Comparison of ENCODE assay signal across 8 mouse cellular contexts in genomic region chr1:157443026-157443722, GRCm38 (mm10). TPM values are rescaled to one million over a fixed set of nuclear protein-coding genes. Genes with fewer than 3 reads are reported as not detected.
DNase-seq lines count a peak whose midpoint lies in the region; ATAC-seq and TF ChIP-seq lines count a peak whose summit lies in the region.

No protein-coding gene starts in this region.

- H3K9me3 ChIP-seq in G1E (replicated peaks) = peaks cover 5% of the 10 kb centered on the region
- no peaks in the 10 kb centered on the region for H3K9me3 ChIP-seq in heart, embryonic 13.5 days
- H3K9me3 ChIP-seq in kidney, embryonic 16.5 days (ENCODE audit: low read length) = no peaks in the 10 kb centered on the region

- H3K27me3 ChIP-seq in G1E (ENCODE audit: insufficient read depth, low read length) = no peaks in the 10 kb centered on the region
- H3K27me3 ChIP-seq in heart, embryonic 13.5 days (replicated peaks) = no peaks in the 10 kb centered on the region
- H3K27me3 ChIP-seq in kidney, embryonic 16.5 days (ENCODE audit: insufficient read depth, low read length) = no peaks in the 10 kb centered on the region

- TF ChIP-seq CTCF in G1E (IDR thresholded peaks at IDR 0.05; ENCODE audit: low read depth, low read length) = no peak
- TF ChIP-seq CTCF in lung, adult 2 months (IDR thresholded peaks at IDR 0.05; ENCODE audit: insufficient read depth, low read length) = no peak

- no peaks in the 10 kb centered on the region for H3K36me3 ChIP-seq in G1E (replicated peaks)
- no peaks in the 10 kb centered on the region for H3K36me3 ChIP-seq in heart, embryonic 13.5 days
- no peaks in the 10 kb centered on the region for H3K36me3 ChIP-seq in kidney, embryonic 16.5 days (ENCODE audit: insufficient read depth, low read length)

- H3K4me3 ChIP-seq in G1E (ENCODE audit: low read depth, low read length) = peak overlapping the region; percentile 23; the same call in 1 of the 2 replicates
- H3K4me3 ChIP-seq in heart, embryonic 13.5 days = peak overlapping the region; percentile 21
- no peak overlapping the region for H3K4me3 ChIP-seq in kidney, embryonic 16.5 days (ENCODE audit: low read length)
- no peak overlapping the region for H3K4me3 ChIP-seq in lung, adult 2 months (replicated peaks; ENCODE audit: extremely low read depth, low read depth, low read length)

- H3K4me1 ChIP-seq in G1E (ENCODE audit: insufficient read depth, low read depth, low read length) = peaks cover 5% of the 10 kb centered on the region; the same call in 1 of the 2 replicates
- H3K4me1 ChIP-seq in heart, embryonic 13.5 days = peaks cover 60% of the 10 kb centered on the region
- peaks cover 3% of the 10 kb centered on the region; the same call in 1 of the 2 replicates for H3K4me1 ChIP-seq in kidney, embryonic 16.5 days (ENCODE audit: insufficient read depth, low read length)
- H3K4me1 ChIP-seq in lung, adult 2 months (ENCODE audit: control insufficient read depth, insufficient read depth, low read length) = peaks cover 14% of the 10 kb centered on the region

- peak overlapping the region; percentile 75 for H3K9ac ChIP-seq in heart, embryonic 13.5 days
- H3K9ac ChIP-seq in kidney, embryonic 16.5 days (replicated peaks; ENCODE audit: low read length) = peak overlapping the region; percentile 40; the same call in 1 of the 2 replicates

- peak overlapping the region; percentile 97 for H3K27ac ChIP-seq in heart, embryonic 13.5 days (replicated peaks)
- peak overlapping the region; percentile 72 for H3K27ac ChIP-seq in kidney, embryonic 16.5 days (ENCODE audit: low read length)

- no peak for ATAC-seq in G1E (ENCODE audit: extremely low read depth, insufficient number of reproducible peaks, low FRiP score, poor library complexity, severe bottlenecking)
- 0 out of 2 replicates have a peak, but pooled peaks have one; percentile 23 for ATAC-seq in heart, embryonic 13.5 days (ENCODE audit: extremely low read depth, insufficient number of reproducible peaks, low FRiP score, low TSS enrichment)
- no peak for ATAC-seq in kidney, embryonic 16.5 days (ENCODE audit: low FRiP score, low TSS enrichment)

- no peak for DNase-seq in G1E (ENCODE audit: low spot score)
- DNase-seq in embryo, embryonic 9.5 days (ENCODE audit: extremely low spot score) = peak; percentile 62
- DNase-seq in lung, adult 2 months = no peak
- DNase-seq in retina, embryonic 14.5 days (ENCODE audit: low spot score) = peak; percentile 44
- no peak for DNase-seq in urinary bladder, postnatal 10 days (ENCODE audit: low spot score)
- DNase-seq in Muller cell, postnatal 12 days (ENCODE audit: inconsistent ontology term) = no peak

- TF ChIP-seq POLR2A in lung, adult 2 months (IDR thresholded peaks at IDR 0.05; ENCODE audit: borderline replicate concordance, extremely low read depth, low read depth, low read length) = peak; percentile 47; the same call in 1 of the 2 replicates

- 14% methylated on average over 14 of the region's 14 CpGs for WGBS in heart, embryonic 13.5 days
- 28% methylated on average over 14 of the region's 14 CpGs for WGBS in kidney, embryonic 16.5 days
- 26% methylated on average over 14 of the region's 14 CpGs for WGBS in lung, adult 2 months

- peak overlapping the region; percentile 60 for H3K4me2 ChIP-seq in heart, embryonic 13.5 days
- peak overlapping the region; percentile 27; the same call in 1 of the 2 replicates for H3K4me2 ChIP-seq in kidney, embryonic 16.5 days (replicated peaks; ENCODE audit: low read depth, low read length)

RNA-seq across cellular contexts. Expression of gene Cryzl2, which starts 15.2 kb away (rescaled TPM):
- total RNA-seq in G1E (2014; fragmentation: Nextera tagmentation) (not detected in 2 replicates), G1E (2017) (0.44 TPM in 1 of 2 replicates, not detected in the other)
- polyA plus RNA-seq in G1E (2012) = not detected in 2 replicates
- 27.0 and 29.5 TPM in 2 replicates for polyA plus RNA-seq in heart, embryonic 13.5 days (2015; fragmentation: Nextera tagmentation; extraction: Ambion mirVana)
- polyA plus RNA-seq in kidney, embryonic 16.5 days (2015; fragmentation: Nextera tagmentation; extraction: Ambion mirVana) = 28.7 TPM in 2 replicates
- polyA plus RNA-seq in lung, adult 2 months (2012; rRNA removed) = 13.3 and 15.0 TPM in 2 replicates

RNA-seq across cellular contexts. Expression of gene Rasal2, which starts 30.8 kb away (rescaled TPM):
- total RNA-seq in G1E (2014; fragmentation: Nextera tagmentation) (8.0 and 10.4 TPM in 2 replicates), G1E (2017) (2.3 and 2.7 TPM in 2 replicates)
- 0.62 and 0.78 TPM in 2 replicates for polyA plus RNA-seq in G1E (2012)
- 15.1 and 18.4 TPM in 2 replicates for polyA plus RNA-seq in heart, embryonic 13.5 days (2015; fragmentation: Nextera tagmentation; extraction: Ambion mirVana)
- polyA plus RNA-seq in kidney, embryonic 16.5 days (2015; fragmentation: Nextera tagmentation; extraction: Ambion mirVana) = 6.9 and 8.0 TPM in 2 replicates
- 7.6 and 10.4 TPM in 2 replicates for polyA plus RNA-seq in lung, adult 2 months (2012; rRNA removed)

Comparison
In these comparisons a context has a peak if more than half of its experiments do, and no peak if none do; other contexts are left out.
1. DNase-seq: peak in embryo, embryonic 9.5 days (single experiment) and retina, embryonic 14.5 days (single experiment); none in G1E (single experiment), lung, adult 2 months (single experiment), urinary bladder, postnatal 10 days (single experiment) and Muller cell, postnatal 12 days (single experiment).
2. H3K4me3 ChIP-seq: peak in G1E (single experiment) and heart, embryonic 13.5 days (single experiment); none in kidney, embryonic 16.5 days (single experiment) and lung, adult 2 months (single experiment).
3. RNA of gene Cryzl2, which starts 15.2 kb away (polyA plus RNA-seq): 28.7 TPM in kidney, embryonic 16.5 days, 27.0 to 29.5 TPM in heart, embryonic 13.5 days and 13.3 to 15.0 TPM in lung, adult 2 months; not detected in G1E; every median in the first group is over 10 times any median in the second.